Mouse (Mus musculus) spleen, adult 2 months (tissue): Measurements from ENCODE around the gene Pold2.

Source experiments
- CTCF ChIP-seq: fragments of 200-500 bp; IDR thresholded peaks from 2 replicates; pipeline ENCODE4 v1.5.1; 2011; ENCODE audit warnings: mild to moderate bottlenecking, inconsistent platforms; ENCODE audit not compliant: insufficient read depth, insufficient read length, insufficient replicate concordance; ENCODE audit errors: extremely low read depth
- POLR2A ChIP-seq: fragments of 200-500 bp; IDR thresholded peaks from 2 replicates; pipeline ENCODE4 v1.6.1; 2011; ENCODE audit warnings: low read depth, low read length, inconsistent platforms

GRCm38 (mm10) chr11:5870069-5870468, 8.0 kb downstream of the Pold2 start:
- no peak for TF ChIP-seq CTCF
- no peak for TF ChIP-seq POLR2A
